Mouse (Mus musculus) gastrocnemius, adult 2 months (tissue): ENCODE data around the gene Fhad1. TPM values are rescaled to one million over a fixed set of nuclear protein-coding genes. Genes with fewer than 3 reads are reported as not detected.

Experiments
- DNase-seq: peaks from one replicate; pipeline ENCODE4 v3.0.0; 2022
- H3K27ac ChIP-seq: fragments of 200-600 bp; 2 replicates; pipeline ENCODE4 v1.8.1; 2022; ENCODE audit warnings: mild to moderate bottlenecking
- H3K4me3 ChIP-seq: fragments of 200-600 bp; 2 replicates; pipeline ENCODE4 v1.8.1; 2022; ENCODE audit warnings: mild to moderate bottlenecking, moderate library complexity
- CTCF ChIP-seq: fragments of 200-600 bp; IDR thresholded peaks from 2 replicates; pipeline ENCODE4 v1.8.1; 2022; ENCODE audit warnings: antibody characterized with exemption, mild to moderate bottlenecking, moderate library complexity
- intact Hi-C: fragments of 180-260 bp; cut with DNase I; formaldehyde crosslinking; loops from one replicate; pipeline ENCODE4 v1.15.1; 2025
- total RNA-seq, 2 experiments: library from RNA; stranded (reverse); gene quantifications; 2 replicates each; pipeline ENCODE4 v1.2.3; 2021

Gene Fhad1
- total RNA-seq, 2 experiments from 2014 or later: not detected

DNA sequence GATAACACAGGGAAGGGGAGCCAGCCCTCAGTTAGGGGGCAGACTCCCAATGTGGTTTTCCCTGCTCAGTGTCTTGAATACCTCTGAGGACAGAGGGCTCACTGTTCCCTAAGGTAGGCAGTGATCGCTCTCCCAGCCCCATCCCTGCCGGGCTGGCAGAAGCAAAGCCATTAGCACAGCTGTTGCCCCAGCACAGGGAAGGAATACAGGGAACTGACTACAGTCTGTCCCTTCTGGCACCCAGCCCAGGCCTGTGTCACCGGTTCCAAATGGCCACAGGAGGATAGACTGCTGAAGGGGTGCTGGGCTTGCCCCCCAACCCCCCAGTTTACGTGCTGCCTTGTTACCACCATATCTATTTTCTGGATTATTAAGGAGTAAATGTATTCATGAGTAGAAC, 147.4 kb downstream of the Fhad1 start:
- H3K4me3 ChIP-seq: no peak overlapping the region
- no peak for TF ChIP-seq CTCF
- peak overlapping the region; percentile 51 for H3K27ac ChIP-seq
- intact Hi-C loops: no loop called here
- DNase-seq: peak; percentile 73

DNA sequence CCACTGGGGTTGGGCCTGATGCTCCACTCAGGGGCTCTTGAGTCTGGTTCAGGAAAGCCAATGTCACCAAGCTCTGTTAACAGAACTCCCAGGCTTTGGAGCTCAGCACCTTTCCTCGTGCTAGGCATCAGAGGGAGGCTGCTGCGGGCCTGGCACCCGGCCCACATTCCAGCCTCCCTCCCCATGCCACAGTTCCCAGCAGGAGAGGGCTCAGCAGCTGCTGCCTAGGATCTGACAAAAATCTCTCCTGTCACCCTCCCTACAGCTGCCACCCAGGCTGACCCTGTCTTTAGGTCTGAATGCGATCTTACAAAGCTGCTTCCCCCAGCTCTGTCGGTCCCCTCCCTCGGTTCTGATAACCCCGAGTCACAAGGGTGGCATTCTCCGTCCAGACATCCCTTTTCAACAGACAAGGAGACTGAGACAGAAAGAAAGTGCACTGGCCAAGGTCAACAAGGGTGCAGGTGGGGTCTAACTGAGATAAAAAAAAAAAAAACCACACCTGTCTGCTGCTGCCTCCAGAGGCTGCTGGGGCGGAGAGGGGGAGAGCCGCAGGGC, 147.9 kb downstream of the Fhad1 start:
- H3K4me3 ChIP-seq: no peak overlapping the region
- intact Hi-C loops: no loop called here
- peak overlapping the region; percentile 51 for H3K27ac ChIP-seq
- peak; percentile 39 for DNase-seq
- TF ChIP-seq CTCF: no peak

DNA sequence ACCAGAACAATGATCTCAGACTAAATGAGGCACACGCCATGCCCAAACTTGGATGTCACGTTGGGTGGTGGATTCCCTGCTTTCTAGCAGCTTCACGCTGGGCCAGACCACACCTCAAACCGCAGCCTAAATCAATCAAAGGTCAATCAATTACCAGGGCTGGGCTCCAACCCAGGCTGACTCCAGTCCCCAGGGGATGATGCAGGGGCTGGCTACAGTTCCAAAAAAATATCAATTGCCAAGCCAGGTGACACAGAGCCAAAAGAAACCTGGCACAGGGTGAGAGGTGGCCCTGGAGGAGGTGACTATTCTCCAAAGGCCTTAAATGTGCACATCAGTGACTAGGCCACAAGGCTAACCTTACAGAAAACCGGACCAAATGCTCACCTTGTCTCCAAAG, 149.3 kb downstream of the Fhad1 start:
- TF ChIP-seq CTCF: no peak
- no peak overlapping the region for H3K27ac ChIP-seq
- intact Hi-C loops: no loop called here
- no peak overlapping the region for H3K4me3 ChIP-seq
- DNase-seq: no peak

DNA sequence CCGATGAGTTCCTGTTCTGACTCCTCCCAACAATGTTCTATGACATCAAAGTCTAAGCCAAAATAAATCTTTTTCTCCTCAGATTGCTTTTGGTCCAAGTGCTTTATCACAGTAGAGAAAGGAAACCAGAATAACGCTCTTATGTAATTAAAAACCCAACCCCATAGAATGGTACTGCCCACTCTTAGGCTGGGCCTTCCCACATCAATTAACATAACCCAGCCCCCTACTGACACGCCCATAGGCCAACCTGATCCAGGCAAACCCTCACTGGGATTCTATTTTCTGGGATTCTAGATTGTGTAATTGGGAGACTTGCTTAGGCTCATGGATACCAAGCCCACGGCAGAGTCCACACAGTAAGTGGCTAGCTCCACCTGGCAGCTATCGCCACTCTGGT, 149.9 kb downstream of the Fhad1 start:
- DNase-seq: no peak
- intact Hi-C loops: no loop called here
- Histone ChIP-seq H3K4me3 (no peak overlapping the region), H3K27ac (no peak overlapping the region)
- TF ChIP-seq CTCF: no peak

DNA sequence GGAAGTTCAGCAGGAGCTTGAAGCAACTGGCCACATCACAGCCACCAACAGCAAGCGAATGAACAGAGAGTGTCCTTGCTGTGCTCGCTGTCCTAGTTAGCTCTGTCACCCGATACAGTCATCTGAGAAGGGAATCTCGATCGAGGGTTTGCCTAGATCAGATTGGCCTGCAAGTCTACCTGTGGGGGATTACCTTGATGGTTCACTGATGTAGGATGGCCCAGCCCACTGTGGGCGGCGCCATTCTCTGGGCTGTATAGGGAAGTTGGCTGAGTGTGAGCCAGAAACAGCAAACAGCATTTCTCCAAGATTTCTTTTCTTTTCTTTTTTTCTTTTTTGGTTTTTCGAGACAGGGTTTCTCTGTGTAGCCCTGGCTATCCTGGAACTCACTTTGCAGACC, 150.4 kb downstream of the Fhad1 start:
- no peak for DNase-seq

DNA sequence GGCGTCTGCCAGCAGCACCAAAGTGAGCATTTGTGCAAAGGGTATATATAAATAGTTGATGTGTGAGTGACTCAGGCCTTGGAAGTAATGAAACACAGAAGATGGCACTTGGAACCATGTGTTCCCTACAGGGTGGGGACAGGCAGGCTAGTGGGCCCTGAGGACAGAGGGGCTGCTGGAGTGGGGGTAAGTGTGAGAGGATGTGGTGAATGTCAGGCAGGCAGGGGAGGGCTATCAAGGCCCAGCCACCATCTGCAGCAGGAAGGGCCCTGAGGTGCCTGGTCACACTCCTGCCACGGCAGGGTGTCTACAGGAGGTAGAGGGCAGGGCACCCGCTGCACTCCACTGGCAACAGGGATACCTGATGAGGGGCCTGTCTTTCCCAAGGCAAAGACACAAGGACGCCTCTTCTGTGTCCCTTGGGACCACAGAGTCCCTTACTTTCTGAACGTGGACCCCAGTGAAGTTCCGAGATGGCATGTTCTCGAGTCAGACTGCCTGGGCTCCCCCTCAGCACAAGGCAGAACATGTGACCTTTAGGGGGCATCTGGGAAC, 151.1 kb downstream of the Fhad1 start:
- H3K4me3 ChIP-seq: no peak overlapping the region
- TF ChIP-seq CTCF: no peak
- peak; percentile 14 for DNase-seq
- no peak overlapping the region for H3K27ac ChIP-seq
- intact Hi-C loops: no loop called here

More for the DNA sequence above, 150.4 kb downstream of the Fhad1 start:
- Histone ChIP-seq H3K27ac (no peak overlapping the region), H3K4me3 (no peak overlapping the region)
- TF ChIP-seq CTCF: no peak
- intact Hi-C loops: no loop called here

DNA sequence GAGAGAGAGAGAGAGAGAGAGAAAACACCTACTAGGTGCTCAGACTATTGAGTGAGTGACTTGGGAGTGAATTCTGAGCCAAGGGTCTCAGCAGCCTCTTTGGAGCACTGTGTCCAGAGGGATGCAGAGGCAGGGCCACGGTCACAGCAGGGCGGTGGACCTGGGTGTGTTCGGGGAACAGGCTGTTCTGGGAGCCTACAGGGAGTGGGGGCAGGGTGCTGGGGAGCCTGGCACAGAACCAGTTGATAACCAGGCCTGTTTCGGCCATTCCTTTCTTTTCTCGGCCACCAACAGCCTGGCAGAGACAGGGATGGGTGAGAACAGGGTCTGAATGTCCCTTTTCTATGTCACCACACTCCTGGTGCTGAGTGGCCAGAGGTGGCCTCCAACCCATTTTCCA, 152.0 kb downstream of the Fhad1 start:
- no peak overlapping the region for H3K27ac ChIP-seq
- H3K4me3 ChIP-seq: no peak overlapping the region
- peak; percentile 12 for DNase-seq
- intact Hi-C loops: no loop called here
- no peak for TF ChIP-seq CTCF

DNA sequence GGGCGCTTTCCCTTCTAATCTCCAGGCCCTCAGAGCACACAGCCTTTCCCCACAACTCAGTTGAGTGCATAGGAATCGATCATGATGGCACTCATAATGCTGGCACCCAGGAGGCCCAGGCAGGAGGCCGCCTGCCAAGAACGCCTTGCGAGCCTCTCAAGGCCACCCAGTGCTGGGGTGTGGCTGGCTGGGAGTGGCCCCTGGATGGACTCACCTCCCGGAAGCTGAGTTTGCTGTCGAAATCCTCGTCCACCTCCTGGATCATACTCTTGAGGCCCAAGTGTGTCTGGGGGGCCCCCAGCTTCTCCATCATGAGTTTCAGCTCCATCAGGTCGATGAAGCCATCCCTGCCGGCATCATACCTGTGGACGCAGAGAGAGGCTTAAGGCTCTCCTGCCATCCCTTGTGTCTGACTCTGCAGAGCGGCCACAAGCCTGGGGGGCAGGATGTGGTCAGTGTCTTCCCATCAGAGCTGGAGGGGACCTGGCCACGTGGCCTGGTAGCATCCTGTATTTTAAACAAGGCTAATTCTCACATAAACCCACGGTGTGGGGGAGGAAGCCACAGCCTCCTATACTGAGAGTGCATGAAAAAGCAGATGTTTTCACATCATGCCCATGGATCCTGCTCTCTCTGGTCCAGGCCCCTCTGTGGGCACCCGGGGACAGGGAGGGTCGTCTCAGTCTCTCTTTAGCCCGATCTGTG, 153.1 kb downstream of the Fhad1 start:
- DNase-seq: no peak
- H3K4me3 ChIP-seq: no peak overlapping the region
- intact Hi-C loops: no loop called here
- no peak overlapping the region for H3K27ac ChIP-seq
- no peak for TF ChIP-seq CTCF

DNA sequence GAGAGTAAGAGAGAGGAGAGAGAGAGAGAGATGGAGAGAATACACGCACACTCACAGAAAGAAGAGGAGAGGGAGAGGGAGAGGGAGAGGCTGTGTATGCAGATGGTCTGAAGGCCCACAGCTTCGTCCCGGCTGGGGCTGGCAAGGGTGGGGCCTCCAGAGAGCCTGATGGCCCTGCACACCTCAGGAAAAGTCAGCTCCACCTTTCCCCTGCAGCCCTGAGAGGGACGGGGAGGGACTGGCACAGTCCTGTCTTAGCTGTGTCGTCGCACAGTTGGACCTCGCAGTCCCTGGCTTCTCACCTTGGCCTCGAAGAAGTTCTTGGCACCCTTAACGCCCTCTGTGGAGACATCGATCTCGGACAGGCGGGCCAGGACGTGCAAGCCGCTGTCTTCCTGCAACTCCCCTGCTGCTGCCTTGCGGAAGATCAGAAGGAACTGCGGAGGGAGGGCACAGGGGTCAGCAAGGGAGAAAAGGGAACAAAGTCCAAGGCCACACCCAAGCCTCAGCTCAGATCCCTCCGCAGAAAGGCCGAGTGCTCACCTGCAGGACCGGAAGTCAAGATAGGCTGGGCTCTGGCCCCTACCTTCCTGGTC, 154.5 kb downstream of the Fhad1 start:
- intact Hi-C loops: no loop called here
- H3K4me3 ChIP-seq: no peak overlapping the region
- TF ChIP-seq CTCF: no peak
- no peak overlapping the region for H3K27ac ChIP-seq
- peak; percentile 43 for DNase-seq

DNA sequence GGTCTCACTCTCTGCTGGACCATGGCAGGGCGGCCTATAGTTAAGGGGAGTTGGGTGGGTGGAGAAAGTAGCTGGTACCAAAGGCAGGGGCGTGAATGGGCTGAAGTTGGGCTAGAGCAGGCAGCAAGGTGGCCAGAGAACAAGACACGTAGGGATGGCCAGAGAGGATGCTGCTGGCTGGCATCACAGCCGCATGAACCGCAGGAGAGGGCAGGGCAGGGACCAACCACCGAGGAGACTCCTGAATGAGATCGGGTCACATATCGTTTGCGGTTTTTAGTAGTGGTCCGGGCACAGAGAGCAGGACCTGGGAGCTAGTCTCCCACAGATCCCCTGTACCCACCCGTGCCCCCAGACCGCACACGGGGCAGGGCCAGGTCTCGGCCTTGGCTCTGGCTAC, 155.5 kb downstream of the Fhad1 start:
- intact Hi-C loops: no loop called here
- no peak overlapping the region for H3K4me3 ChIP-seq
- H3K27ac ChIP-seq: no peak overlapping the region
- DNase-seq: no peak
- no peak for TF ChIP-seq CTCF

DNA sequence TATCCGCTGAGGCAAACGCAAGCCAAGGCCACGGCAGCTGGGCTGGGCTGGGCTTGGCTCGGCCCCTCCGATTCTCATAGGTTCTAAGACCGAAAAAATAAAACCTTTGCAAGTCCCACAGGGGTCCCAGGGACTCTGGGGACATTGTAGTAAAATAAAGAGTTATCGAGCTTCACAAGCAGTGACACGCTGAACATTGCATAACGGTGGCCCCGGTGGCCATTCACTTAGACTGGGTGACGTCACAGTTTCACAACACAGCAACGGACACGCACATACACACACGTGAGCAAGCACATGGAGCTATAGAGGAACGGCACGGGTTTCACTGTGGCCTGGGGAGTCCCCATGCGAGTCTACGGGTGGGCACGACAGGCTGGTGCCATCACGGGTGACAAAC, 156.4 kb downstream of the Fhad1 start:
- intact Hi-C loops: no loop called here
- H3K27ac ChIP-seq: peak overlapping the region; percentile 64
- TF ChIP-seq CTCF: no peak
- DNase-seq: peak; percentile 64
- H3K4me3 ChIP-seq: peak overlapping the region; percentile 63

DNA sequence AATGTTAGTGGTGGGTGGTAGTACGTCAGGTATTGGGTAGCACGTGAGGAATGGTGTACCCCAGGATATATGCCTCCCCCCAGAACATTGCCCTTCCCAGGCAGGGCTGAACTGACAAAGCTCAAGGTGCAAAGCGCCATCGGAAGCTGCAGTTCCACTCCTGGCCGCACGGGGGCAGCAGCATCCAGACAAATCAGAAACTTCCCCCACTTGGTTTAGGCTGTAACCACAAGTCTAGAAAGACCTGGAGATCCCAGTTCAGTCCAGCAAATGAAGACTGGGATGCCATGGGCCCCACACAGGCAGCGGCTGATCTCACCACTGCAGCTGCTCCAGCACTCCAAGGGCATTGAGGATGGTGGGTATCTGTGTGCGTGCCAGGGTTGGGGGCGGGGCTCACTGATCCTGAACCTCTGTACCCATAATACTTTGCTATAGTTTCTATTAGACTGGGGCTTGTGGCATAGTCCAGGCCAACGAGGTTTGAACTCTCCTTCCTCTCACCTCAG, 157.4 kb downstream of the Fhad1 start:
- intact Hi-C loops: loop anchor here (1.0 kb wide), 1 partner anchor 101 kb away; no protein-coding TSS in a partner anchor
- H3K4me3 ChIP-seq: peak overlapping the region; percentile 49
- DNase-seq: peak; percentile 80
- peak; percentile 99 for TF ChIP-seq CTCF
- peak overlapping the region; percentile 64 for H3K27ac ChIP-seq

DNA sequence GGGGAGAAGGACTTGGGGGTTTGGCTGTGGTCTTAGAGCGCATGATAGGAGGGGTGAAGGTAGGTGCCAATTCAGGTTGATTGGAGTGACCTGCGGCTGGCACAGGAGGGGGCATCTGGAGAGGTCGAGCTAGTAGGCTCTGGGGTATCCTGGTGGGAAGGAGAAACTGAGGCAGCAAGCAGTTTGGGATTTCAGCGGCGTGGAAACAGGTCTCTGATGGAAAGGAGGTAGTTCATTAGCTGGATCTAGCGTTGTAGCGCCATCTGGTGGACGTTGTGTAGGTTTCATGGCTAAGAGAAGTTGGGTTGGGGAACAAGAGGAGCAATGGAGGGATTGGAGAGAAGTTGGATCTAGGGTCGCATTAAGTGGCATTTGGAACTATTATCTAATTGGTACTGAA, 161.4 kb downstream of the Fhad1 start:
- peak; percentile 75 for TF ChIP-seq CTCF
- no peak overlapping the region for H3K4me3 ChIP-seq
- DNase-seq: peak; percentile 65
- intact Hi-C loops: loop anchor here (2.0 kb wide), 2 partner anchors 43 to 235 kb away; partner anchors contain the start of gene Tmem82
- H3K27ac ChIP-seq: no peak overlapping the region
